Mouse (Mus musculus): ENCODE measurements around the gene Adam17. TPM values are rescaled to one million over a fixed set of nuclear protein-coding genes. Genes with fewer than 3 reads are reported as not detected.

Adam17 gene
- polyA plus RNA-seq, 1 experiment, result 50.2 TPM

DNA sequence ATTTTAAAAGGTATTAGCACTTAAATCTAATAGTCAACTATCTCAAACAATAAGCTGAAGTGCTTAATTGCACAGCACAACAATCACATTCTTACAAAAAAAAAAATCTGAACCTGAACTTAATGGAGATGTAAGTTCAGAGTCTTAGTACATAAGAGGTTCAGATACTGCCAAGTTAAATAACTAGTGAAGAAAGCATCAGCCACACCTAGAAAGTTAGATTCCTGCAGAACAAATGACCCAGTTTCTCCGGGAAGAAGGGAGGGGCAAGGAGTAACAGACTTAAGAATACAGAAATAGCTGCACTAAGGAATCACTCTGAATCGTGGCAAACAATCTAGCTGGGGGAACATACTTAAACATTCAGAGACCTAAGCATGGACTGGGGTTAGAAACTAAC is 10.7 kb downstream of the Adam17 start:
- no peak for DNase-seq
- H3K4me3 ChIP-seq (replicated peaks; ENCODE audit: extremely low read depth, low read depth, low read length), result no peak overlapping the region

DNA sequence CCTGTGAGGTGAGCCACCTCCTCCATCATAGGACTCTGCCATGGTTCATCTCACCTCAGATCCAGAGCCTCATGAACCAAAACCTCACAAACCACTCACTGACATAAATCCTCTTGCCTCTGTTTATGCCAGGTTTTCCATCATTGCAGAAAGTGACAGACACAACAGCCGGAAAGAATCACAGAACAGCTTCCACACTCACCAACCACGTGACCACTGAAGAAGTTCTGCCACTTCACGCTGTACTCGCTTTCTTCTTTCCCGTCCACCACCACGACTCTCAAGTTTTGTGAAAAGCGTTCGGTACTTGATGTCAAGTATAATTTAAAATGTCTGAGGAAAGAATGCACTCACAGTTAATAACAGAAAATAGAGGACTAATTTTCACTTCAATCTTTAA is 19.8 kb downstream of the Adam17 start:
- no peak for DNase-seq
- no peak overlapping the region for H3K4me3 ChIP-seq (replicated peaks; ENCODE audit: extremely low read depth, low read depth, low read length)
- no peaks in the 10 kb centered on the region for H3K4me1 ChIP-seq (ENCODE audit: control insufficient read depth, insufficient read depth, low read length)
- TF ChIP-seq POLR2A (IDR thresholded peaks at IDR 0.05; ENCODE audit: borderline replicate concordance, extremely low read depth, low read depth, low read length) (no peak), CTCF (IDR thresholded peaks at IDR 0.05; ENCODE audit: insufficient read depth, low read length) (no peak)
- 72% methylated on average over 8 of the region's 8 CpGs for WGBS

More for the DNA sequence above, 10.7 kb downstream of the Adam17 start:
- 20% methylated on average over 2 of the region's 2 CpGs for WGBS
- peaks cover 8% of the 10 kb centered on the region for H3K4me1 ChIP-seq (ENCODE audit: control insufficient read depth, insufficient read depth, low read length)
- TF ChIP-seq CTCF (IDR thresholded peaks at IDR 0.05; ENCODE audit: insufficient read depth, low read length) (no peak), POLR2A (IDR thresholded peaks at IDR 0.05; ENCODE audit: borderline replicate concordance, extremely low read depth, low read depth, low read length) (no peak)

DNA sequence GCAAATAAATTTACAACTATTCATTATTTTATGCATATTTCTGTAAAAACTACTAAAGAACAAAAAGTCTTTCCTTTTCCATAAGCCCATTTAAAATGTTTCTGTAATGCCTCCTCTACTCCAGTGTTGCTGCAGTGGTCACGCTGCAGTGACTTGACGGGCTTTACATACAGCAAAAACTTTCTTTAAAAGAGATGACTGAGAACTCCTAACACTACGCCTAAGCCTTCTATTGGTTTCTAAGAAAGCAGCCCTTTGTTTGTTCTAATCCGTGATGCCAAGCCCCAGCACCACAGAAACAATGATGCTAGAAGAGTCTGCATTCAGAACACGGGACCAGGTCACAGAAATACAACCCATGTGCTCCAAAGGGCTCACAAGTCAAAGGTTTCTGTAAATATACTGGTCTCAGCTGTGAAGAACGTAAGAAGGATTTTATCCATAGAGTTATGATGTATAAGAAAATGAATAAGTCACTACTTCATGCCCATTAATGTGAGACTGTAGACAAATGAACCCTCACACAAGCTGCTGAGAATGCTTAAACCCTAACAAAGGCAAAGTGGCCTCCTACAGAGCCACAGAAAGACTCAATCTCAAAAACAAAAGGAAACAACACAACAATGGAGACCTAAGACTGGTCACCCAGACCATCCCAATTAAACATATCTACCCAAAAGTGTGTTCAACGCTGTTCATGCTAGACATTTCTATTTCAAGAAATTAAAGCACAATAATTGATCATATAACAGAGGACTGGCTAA is 23.1 kb downstream of the Adam17 start:
- Histone ChIP-seq H3K4me3 (replicated peaks; ENCODE audit: extremely low read depth, low read depth, low read length) (no peak overlapping the region), H3K4me1 (ENCODE audit: control insufficient read depth, insufficient read depth, low read length) (no peaks in the 10 kb centered on the region)
- DNase-seq, result no peak
- 84% methylated on average over 7 of the region's 7 CpGs for WGBS
- TF ChIP-seq POLR2A (IDR thresholded peaks at IDR 0.05; ENCODE audit: borderline replicate concordance, extremely low read depth, low read depth, low read length) (no peak), CTCF (IDR thresholded peaks at IDR 0.05; ENCODE audit: insufficient read depth, low read length) (no peak)

DNA sequence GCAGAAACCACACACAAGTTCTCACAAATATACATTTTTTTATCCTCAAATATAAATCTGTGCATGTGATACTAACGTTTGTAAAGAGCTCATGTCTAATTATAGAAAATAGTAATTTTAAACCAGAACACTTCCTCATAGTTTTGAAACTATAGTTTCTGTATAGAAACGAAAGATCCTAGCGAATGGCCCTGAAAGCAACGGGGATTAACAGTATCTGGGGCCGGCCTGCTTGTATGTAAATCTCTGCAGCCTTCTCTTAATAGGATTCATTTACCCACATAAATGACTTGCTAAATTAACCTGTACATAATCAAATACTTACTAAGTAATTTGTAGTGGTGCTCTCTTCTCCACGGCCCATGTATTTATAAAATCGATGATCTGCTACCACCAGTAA is 26.5 kb downstream of the Adam17 start:
- WGBS, result 74% methylated on average over 7 of the region's 7 CpGs
- no peak overlapping the region for H3K4me3 ChIP-seq (replicated peaks; ENCODE audit: extremely low read depth, low read depth, low read length)
- no peaks in the 10 kb centered on the region for H3K4me1 ChIP-seq (ENCODE audit: control insufficient read depth, insufficient read depth, low read length)
- TF ChIP-seq POLR2A (IDR thresholded peaks at IDR 0.05; ENCODE audit: borderline replicate concordance, extremely low read depth, low read depth, low read length) (no peak), CTCF (IDR thresholded peaks at IDR 0.05; ENCODE audit: insufficient read depth, low read length) (no peak)
- DNase-seq, result no peak

DNA sequence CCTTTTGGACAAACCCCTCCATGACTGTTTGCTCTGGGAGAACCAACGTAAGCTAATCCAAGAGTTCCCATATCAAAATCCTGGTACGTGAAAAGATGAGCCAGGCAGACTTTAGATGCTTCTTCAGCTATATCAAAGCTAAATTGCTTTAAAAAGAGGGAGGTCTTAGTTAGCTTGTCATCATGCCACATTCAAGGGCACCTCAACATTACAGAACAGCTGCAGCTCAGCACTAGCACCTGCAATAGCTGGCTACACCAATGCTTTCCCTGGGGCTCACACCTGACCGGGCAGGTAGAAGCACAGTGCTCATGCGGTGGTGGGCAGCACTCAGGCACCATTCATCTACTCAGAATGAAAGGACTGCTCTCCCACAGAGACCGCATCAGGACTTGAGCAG is 32.8 kb downstream of the Adam17 start:
- WGBS, result 94% methylated on average over 5 of the region's 5 CpGs
- Histone ChIP-seq H3K4me1 (ENCODE audit: control insufficient read depth, insufficient read depth, low read length) (no peaks in the 10 kb centered on the region; the same call in 1 of the 2 replicates), H3K4me3 (replicated peaks; ENCODE audit: extremely low read depth, low read depth, low read length) (no peak overlapping the region)
- DNase-seq, result no peak
- TF ChIP-seq POLR2A (IDR thresholded peaks at IDR 0.05; ENCODE audit: borderline replicate concordance, extremely low read depth, low read depth, low read length) (no peak), CTCF (IDR thresholded peaks at IDR 0.05; ENCODE audit: insufficient read depth, low read length) (no peak)

DNA sequence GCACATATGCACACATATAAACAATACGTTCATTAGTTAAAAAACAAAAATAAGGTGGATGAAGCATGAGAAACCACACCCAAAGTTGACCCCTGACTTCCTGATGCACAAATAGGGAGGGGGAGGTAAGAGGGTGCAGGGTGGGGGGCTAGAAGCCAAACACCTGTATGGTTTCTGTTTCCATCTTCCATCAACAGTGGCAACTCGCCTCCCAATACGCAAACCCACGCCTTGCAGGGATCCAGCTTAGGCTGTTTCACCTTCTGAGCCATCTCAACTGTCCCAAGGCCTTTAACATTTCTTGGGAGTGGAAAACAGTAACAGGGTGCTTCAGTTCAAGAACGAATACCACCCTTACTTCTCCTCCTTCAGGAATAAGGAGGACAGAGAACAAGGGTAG is 36.3 kb downstream of the Adam17 start:
- no peaks in the 10 kb centered on the region; the same call in 1 of the 2 replicates for H3K4me1 ChIP-seq (ENCODE audit: control insufficient read depth, insufficient read depth, low read length)
- TF ChIP-seq POLR2A (IDR thresholded peaks at IDR 0.05; ENCODE audit: borderline replicate concordance, extremely low read depth, low read depth, low read length) (no peak), CTCF (IDR thresholded peaks at IDR 0.05; ENCODE audit: insufficient read depth, low read length) (no peak)
- WGBS, result 97% methylated on average over 5 of the region's 5 CpGs
- no peak for DNase-seq
- no peak overlapping the region for H3K4me3 ChIP-seq (replicated peaks; ENCODE audit: extremely low read depth, low read depth, low read length)

DNA sequence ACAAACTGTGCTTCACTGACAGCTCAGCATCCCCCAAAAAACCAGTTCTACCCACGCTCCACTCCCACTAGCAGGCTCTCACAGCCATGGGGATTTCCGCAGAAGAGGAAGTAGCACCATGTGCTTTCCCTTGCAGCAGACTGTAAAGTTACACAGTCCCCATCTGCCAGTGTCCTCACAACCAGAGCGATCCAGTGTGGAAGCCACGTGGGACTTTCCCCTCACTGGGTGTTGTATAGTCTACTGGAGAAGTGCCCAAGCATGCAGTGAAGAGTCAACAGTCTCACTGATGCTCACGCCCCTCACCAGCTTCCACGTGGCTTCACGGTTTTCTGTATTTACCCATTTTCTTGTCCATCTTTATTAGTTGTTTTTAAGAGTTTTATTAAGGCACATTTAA is 37.6 kb downstream of the Adam17 start:
- Histone ChIP-seq H3K4me3 (replicated peaks; ENCODE audit: extremely low read depth, low read depth, low read length) (no peak overlapping the region), H3K4me1 (ENCODE audit: control insufficient read depth, insufficient read depth, low read length) (no peaks in the 10 kb centered on the region; the same call in 1 of the 2 replicates)
- 39% methylated on average over 7 of the region's 7 CpGs for WGBS
- no peak for DNase-seq
- TF ChIP-seq CTCF (IDR thresholded peaks at IDR 0.05; ENCODE audit: insufficient read depth, low read length) (no peak), POLR2A (IDR thresholded peaks at IDR 0.05; ENCODE audit: borderline replicate concordance, extremely low read depth, low read depth, low read length) (no peak)

DNA sequence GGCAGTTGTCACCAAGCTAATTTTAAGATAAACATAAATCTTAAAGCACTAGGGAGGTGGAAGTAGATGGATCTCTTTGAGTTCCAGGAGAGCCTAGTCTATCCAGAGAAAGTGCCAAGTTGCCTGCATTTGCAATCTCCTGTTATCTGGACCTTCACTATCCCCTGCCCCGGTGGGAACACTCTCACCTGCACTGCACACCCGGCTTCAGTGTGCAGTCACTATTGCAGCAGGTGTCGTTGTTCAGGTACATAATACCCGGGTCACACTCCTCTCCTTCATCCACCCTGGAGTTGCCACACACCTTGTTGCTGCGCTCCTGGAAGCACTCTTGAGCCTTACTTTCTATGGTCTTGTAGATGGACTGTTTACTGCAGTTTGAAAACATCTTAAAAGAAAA is 39.7 kb downstream of the Adam17 start:
- Histone ChIP-seq H3K4me1 (ENCODE audit: control insufficient read depth, insufficient read depth, low read length) (no peaks in the 10 kb centered on the region; the same call in 1 of the 2 replicates), H3K4me3 (replicated peaks; ENCODE audit: extremely low read depth, low read depth, low read length) (no peak overlapping the region)
- WGBS, result 82% methylated on average over 5 of the region's 5 CpGs
- TF ChIP-seq CTCF (IDR thresholded peaks at IDR 0.05; ENCODE audit: insufficient read depth, low read length) (no peak), POLR2A (IDR thresholded peaks at IDR 0.05; ENCODE audit: borderline replicate concordance, extremely low read depth, low read depth, low read length) (no peak)
- no peak for DNase-seq

DNA sequence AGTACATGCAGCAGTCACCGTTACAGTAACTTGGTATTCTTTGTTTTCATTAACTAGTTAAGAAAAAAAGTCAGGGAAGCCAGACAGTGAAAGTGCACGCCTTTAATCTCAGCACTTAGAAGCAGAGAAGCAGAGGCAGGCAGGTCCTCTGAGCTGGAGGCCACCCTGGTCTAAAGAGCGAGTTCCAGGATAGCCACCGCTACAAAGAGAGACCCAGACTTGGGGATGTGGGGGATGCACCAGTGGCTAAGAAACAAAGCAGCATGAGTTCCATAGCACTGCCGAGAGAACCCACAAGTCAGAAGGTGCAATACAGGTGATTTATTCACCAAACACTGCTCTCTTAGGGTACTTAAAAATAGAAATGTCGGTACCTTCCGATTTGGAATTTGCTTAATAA is 40.4 kb downstream of the Adam17 start:
- 94% methylated on average over 7 of the region's 7 CpGs for WGBS

DNA sequence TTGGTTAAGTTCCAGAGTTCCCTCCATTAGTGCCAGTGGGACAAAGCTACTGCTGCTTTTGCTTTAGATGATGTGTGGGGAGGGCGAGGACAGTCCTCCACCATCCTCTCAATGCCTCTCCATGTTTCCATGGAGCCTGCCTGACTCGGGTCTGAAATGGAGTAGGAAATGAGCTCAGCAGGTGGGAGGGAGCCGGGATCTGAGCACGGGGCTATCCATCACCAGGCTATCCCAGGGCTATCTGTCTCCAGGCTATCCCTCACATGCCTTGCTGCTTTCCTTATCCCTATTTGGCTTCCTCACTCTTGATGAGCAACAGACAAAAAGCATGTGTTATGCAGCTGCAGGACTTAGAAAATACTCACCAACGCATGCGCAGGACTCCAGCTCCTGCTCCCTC is 41.7 kb downstream of the Adam17 start:
- Histone ChIP-seq H3K4me3 (replicated peaks; ENCODE audit: extremely low read depth, low read depth, low read length) (no peak overlapping the region), H3K4me1 (ENCODE audit: control insufficient read depth, insufficient read depth, low read length) (no peaks in the 10 kb centered on the region; the same call in 1 of the 2 replicates)
- TF ChIP-seq POLR2A (IDR thresholded peaks at IDR 0.05; ENCODE audit: borderline replicate concordance, extremely low read depth, low read depth, low read length) (no peak), CTCF (IDR thresholded peaks at IDR 0.05; ENCODE audit: insufficient read depth, low read length) (no peak)
- DNase-seq, result no peak
- 71% methylated on average over 6 of the region's 6 CpGs for WGBS

More for the DNA sequence above, 40.4 kb downstream of the Adam17 start:
- TF ChIP-seq CTCF (IDR thresholded peaks at IDR 0.05; ENCODE audit: insufficient read depth, low read length), result no peak
- TF ChIP-seq POLR2A (IDR thresholded peaks at IDR 0.05; ENCODE audit: borderline replicate concordance, extremely low read depth, low read depth, low read length), result no peak
- no peak overlapping the region for H3K4me3 ChIP-seq (replicated peaks; ENCODE audit: extremely low read depth, low read depth, low read length)
- no peak for DNase-seq
- no peaks in the 10 kb centered on the region; the same call in 1 of the 2 replicates for H3K4me1 ChIP-seq (ENCODE audit: control insufficient read depth, insufficient read depth, low read length)
